Mouse (Mus musculus) left cerebral cortex, adult 2 months (tissue): Measurements from ENCODE around the gene Wdr49. TPM values are rescaled to one million over a fixed set of nuclear protein-coding genes. Genes with fewer than 3 reads are reported as not detected.

Experiments used
- DNase-seq, 2 experiments: peaks; one replicate each; pipeline ENCODE4 v3.0.0; 2021 to 2022; ENCODE audit warnings: low spot score in 2 of 2, mixed read lengths in 1 of 2; ENCODE audit errors: extremely low spot score in 1 of 2
- H3K27ac ChIP-seq: fragments of 200-600 bp; 2 replicates; pipeline ENCODE4 v1.8.1; 2022
- H3K4me3 ChIP-seq: fragments of 200-600 bp; 2 replicates; pipeline ENCODE4 v1.8.1; 2022
- CTCF ChIP-seq: fragments of 200-600 bp; IDR thresholded peaks from 2 replicates; pipeline ENCODE4 v1.8.1; 2022; ENCODE audit warnings: antibody characterized with exemption, mild to moderate bottlenecking, moderate library complexity
- intact Hi-C: fragments of 180-260 bp; cut with DNase I; formaldehyde crosslinking; loops from one replicate; pipeline ENCODE4 v1.15.1; 2025
- long read RNA-seq, 2 experiments: library from polyadenylated mRNA; stranded (forward); transcript quantifications; one replicate each; pipeline ENCODE4 v2.0.0; 2021; ENCODE audit warnings: borderline mapping rate in 2 of 2
- total RNA-seq, 2 experiments: library from RNA; stranded (reverse); gene quantifications; 2 replicates each; pipeline ENCODE4 v1.2.3; 2021

Gene Wdr49
- under 1 TPM in 1 of 2 experiments, not detected in 1; 0.30 TPM for total RNA-seq
- long read RNA-seq, experiment 1, partial matches to known transcripts: 1 of 1 reads
- long read RNA-seq, experiment 1, other reads (novel, unspliced or antisense): 0 of 1 reads
- long read RNA-seq, experiment 2: 0 reads

DNA sequence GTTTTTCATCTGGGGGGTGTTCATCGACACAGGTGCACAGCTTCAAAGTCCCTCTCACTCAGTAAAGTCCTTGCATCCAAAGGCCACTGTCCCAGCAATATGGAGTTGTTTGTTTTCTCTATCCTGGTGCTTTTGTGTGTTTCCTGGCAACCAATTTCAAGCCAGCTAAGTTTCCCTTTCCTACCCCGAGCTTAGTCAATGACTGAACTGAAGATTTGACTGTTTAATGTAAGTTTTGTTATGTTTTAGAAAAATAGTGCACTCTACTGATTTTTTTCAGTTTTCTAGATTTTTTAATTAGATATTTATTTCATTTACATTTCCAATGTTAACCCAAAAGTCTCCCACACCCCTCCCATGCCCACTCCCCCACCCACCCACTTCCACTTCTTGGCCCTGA lies at the start of gene Wdr49:
Gene Wdr49 (minus strand): TSS at position 101 of the 400 bp plus-strand sequence.
- no peak for TF ChIP-seq CTCF
- H3K27ac ChIP-seq: no peak within 1 kb of the TSS
- intact Hi-C loops: no loop called here
- DNase-seq: no peak
- H3K4me3 ChIP-seq: no peak within 1 kb of the TSS

DNA sequence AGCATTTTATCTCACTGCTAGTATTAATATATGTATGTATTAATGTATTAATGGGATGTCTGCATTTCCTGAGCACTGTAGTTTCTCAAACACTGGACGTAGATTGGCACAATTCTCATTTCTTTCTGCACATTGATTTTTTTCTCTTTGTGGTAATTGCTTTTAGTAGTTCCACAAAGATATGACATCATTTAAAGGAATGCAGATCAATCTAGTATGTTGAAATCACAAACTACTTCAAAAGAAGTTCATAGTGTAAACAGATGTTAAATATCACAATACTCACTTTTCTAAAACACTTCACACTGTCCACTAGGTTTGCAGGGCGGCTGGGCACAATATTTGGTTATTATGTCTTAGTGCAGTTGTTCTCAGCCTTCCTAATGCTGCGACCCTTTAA lies 49.1 kb upstream of the Wdr49 start:
- no peak for TF ChIP-seq CTCF
- DNase-seq: no peak
- Histone ChIP-seq H3K27ac (no peak overlapping the region), H3K4me3 (no peak overlapping the region)
- intact Hi-C loops: no loop called here

DNA sequence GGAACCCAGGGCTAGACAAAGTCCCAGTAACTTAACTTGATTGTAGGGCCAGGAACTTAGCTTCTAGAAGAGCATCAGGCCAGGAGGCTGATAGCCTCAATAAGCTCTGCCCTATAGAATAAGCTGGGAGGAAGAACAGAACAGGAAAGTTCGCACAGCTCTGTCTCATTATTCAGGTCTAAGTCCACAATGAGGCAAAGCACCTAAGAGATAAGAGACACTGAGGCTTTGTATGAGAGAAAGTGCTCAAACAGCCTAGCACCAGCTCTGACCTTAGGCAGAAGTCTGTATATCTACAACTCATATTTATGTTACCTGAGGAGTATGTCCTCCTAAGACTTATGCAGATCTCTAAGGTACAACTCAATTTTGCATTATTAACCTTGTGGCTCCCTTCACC lies 40.6 kb upstream of the Wdr49 start:
- intact Hi-C loops: no loop called here
- no peak for DNase-seq
- H3K27ac ChIP-seq: no peak overlapping the region
- TF ChIP-seq CTCF: no peak
- no peak overlapping the region for H3K4me3 ChIP-seq

DNA sequence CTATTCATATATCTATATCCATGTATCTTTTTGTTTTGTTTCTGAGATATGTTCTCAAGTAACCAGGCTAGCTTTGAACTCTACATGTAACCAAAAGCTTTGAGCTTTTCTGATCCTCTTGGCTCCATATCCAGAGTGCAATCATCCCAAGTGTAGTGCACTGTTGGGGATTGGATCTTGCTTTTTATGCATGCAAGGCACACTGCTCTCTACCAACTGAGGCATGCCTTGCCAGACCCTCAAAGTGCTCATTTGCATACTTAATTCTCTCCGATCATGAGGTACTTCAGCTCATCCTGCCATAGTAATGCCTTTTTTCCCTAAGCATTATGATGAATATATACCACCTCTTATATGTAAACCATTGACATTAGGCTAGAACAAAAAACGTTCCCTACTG lies 39.4 kb upstream of the Wdr49 start:
- no peak for DNase-seq
- TF ChIP-seq CTCF: no peak
- H3K4me3 ChIP-seq: no peak overlapping the region
- no peak overlapping the region for H3K27ac ChIP-seq
- intact Hi-C loops: no loop called here

DNA sequence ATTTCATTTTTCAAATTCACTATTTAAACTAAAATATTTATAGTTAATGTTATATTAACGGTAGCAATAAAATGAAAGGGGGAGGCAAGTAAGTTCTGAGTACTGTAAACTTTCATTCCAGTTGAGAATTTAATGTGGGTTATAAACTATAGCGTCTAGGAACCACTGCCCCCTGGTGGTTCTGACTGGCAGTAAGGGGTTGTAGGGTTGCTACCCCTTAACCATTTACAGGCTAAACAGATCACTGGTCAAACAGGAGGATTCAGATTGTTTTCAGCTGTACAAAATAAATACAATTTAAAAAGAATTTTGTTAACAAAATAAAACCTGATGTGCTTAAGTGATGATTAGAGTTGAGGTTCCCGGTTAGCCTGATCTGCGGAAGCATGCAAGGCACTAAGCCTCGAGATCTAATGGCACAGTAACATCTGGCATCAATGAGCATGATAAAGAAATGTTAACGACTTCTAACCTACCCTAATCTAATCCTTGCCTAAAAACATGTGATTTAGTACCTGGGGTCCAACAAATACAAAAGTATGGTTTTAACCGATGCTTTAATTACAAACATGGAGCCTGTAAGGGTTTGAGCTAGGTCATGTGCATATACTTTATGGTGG lies 35.8 kb upstream of the Wdr49 start:
- TF ChIP-seq CTCF: peak; percentile 81

DNA sequence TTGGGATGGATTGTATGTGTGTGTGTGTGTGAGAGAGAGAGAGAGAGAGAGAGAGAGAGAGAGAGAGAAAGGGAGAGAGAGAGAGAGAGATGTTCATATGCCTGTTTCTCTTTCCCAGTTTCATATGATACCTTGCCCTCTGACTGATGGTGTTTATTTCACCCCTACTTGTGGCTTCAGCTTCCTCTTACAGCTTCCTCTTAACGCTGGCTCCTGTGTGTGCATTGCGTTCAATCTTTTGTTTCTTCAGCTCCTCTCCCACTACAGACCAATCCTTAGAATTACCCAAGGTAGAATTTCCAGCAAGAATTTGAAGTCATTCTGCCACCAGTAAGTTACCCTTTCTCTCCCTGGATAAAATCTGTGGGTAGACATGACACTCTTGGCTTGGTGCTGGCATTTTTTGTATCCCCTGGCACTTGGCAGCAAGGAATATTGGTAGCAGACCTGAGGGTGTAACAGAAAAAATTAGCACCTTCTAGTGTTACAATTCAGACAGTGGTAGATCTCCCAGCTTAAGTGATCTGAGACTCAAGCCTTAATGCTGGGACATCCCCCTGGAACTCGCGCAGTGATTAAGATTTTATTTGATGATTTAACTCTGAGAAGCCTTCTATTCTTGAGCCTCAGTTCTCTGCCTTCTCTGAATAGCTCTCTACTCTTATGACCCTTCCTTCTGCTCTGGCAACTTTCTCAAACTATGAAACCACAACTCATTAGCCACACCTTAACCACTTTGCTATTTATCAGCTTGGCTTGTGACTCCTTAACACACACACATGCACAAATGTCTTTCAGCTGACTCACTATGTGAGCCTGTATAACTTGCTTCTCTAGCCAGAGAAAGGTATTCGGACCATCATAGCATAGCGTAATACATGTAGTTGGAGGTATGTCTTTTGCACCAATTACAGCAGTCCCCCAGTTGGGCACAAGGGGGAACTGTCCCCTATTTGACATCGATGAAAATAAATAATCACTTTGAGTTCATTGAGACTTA lies 17.3 kb upstream of the Wdr49 start:
- TF ChIP-seq CTCF: no peak
- no peak for DNase-seq
- no peak overlapping the region for H3K4me3 ChIP-seq
- intact Hi-C loops: no loop called here
- H3K27ac ChIP-seq: no peak overlapping the region

More for the DNA sequence above, 35.8 kb upstream of the Wdr49 start:
- peak; percentile 40 to 57 for DNase-seq
- Histone ChIP-seq H3K4me3 (no peak overlapping the region), H3K27ac (no peak overlapping the region)
- intact Hi-C loops: loop anchor here (1.0 to 10.0 kb wide), 2 partner anchors 207 to 298 kb away; no protein-coding TSS in a partner anchor

DNA sequence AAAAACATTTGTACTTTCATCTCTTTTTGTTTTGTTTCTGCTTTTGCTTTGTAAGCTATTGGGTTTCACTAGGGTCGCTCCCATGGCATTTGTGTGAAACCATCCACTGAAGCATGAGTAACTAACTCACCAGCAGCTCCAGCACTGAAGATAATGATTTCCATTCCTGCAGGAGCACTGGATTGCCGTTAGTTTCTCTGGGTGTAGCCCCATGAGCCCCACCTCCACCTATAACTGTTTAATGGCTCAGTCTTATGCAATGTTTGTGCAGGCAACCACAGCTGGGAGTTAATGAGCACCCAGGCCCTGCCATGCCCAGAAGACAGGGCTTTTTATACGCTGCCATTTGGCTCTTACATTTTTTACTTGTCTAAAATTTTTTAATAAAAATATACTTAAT lies 11.0 kb upstream of the Wdr49 start:
- intact Hi-C loops: no loop called here
- DNase-seq: no peak
- no peak for TF ChIP-seq CTCF
- Histone ChIP-seq H3K4me3 (no peak overlapping the region), H3K27ac (no peak overlapping the region)

DNA sequence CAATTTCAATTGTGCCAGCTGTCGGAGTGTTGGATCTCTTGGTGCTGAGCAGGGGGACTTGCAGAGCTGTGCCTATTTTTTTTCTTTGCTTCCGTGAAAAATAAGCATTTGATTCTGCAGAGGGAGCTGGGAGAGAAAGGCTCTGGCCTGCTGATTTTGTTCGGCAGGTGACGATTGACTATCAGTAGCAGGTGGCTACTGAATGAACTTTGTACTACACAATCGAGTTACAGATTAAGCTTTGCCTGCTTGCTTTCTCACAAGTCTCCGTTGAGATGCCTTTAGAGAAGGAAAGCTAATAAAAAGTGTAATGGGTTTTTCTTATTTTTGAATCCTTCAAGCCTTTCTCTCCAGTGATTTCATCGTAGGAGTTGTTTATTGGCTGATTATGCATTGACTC lies 6.8 kb downstream of the Wdr49 start:
- TF ChIP-seq CTCF: no peak
- no peak overlapping the region for H3K4me3 ChIP-seq
- DNase-seq: no peak
- H3K27ac ChIP-seq: no peak overlapping the region
- intact Hi-C loops: no loop called here

DNA sequence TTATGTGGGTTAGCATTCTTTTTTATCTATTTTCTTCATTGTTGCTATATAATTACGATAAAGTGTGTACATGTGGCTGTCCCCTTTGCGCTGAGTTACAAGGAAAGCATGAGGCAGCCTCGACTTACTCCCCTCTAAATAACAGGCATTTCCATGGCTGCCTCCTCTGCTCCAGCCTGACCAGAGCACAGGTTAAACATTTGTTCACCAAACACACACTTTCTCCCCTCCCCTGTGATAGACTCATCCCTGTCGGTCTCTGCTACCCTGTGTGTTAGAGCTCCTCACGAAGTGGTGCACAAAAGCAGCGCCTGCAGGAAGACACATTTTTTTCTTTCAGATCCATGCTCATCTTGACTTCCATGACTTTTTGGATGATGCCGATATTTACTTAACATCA lies 7.3 kb downstream of the Wdr49 start:
- Histone ChIP-seq H3K27ac (no peak overlapping the region), H3K4me3 (no peak overlapping the region)
- no peak for TF ChIP-seq CTCF
- no peak for DNase-seq
- intact Hi-C loops: no loop called here

DNA sequence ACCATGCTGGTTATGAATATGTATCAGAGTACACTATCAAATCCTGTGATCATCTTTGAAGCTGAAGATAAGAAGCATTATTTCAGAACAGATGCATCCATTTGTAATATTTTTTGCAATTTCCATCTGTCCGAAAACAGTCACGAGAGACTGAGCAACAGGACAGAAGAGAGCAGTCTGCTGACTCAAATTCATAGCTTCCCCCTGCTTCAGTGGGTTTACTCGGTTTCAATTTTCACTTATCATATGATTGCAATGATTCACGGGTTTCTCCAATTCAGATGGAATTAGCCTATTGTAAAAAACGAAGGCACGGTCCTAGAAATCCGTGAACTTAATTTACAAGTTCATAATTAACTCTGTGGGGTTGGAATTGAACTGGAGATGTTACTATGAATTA lies 13.8 kb downstream of the Wdr49 start:
- TF ChIP-seq CTCF: no peak
- no peak overlapping the region for H3K27ac ChIP-seq
- intact Hi-C loops: no loop called here
- DNase-seq: no peak
- H3K4me3 ChIP-seq: no peak overlapping the region

DNA sequence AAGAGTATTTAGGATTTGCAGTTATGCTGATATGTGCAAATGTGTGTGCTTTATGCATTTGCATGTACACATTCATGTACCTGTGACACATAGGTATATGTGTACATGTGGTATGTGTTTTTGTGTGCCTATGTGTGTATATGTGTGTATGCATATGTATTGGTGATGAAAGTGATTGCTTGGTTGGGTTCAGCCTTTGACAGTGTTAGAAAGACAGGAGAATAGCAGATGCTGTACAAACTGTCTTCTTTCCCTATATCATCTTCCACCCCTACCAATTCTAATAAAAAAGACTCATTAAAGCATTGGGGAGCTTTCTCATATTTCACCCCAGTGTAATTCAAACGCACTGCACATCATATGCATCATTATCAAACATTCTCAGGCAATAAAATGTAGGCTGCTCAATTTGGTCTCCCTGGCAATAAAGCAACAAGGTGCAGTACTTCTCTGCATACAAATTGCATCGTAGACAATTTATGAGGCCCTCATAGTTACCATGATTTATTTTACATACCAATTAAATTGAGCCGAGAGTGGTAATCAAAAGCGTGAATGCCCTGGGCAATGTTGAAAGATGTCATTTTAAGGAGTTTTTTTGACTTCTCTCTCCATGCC lies 51.3 kb downstream of the Wdr49 start:
- intact Hi-C loops: no loop called here
- no peak overlapping the region for H3K27ac ChIP-seq
- no peak overlapping the region for H3K4me3 ChIP-seq
- no peak for TF ChIP-seq CTCF
- DNase-seq: no peak

DNA sequence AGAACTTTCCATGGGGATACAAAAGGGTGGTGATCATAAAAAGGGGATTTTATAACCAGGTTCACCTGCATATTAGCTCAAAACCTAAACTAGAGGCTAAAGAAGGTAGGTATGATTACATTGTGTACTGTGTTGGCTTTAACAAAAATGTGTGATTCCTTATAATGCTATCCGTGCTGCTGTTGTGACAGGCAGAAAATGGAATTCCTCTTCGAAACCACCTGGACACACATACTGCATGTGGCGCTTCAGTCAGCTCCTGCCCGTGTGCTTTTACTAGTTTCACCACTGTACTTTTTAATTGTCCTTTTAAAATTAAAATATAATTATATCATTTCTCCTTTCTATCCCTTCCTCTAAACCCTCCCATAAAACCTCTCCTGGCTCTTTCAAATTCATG lies 86.0 kb downstream of the Wdr49 start:
- intact Hi-C loops: no loop called here
- peak overlapping the region; percentile 38; the same call in 1 of the 2 replicates for H3K27ac ChIP-seq
- no peak for DNase-seq
- no peak for TF ChIP-seq CTCF
- no peak overlapping the region for H3K4me3 ChIP-seq
